Mouse (Mus musculus) megakaryocyte, embryonic 14.5 days (primary cell): Measurements from ENCODE around the gene Bub1b.

Source experiments
- FLI1 ChIP-seq: IDR thresholded peaks from 2 replicates; pipeline ENCODE4 v1.6.1; 2012; ENCODE audit warnings: low read length, inconsistent platforms, mixed read lengths
- GATA1 ChIP-seq: IDR thresholded peaks from 3 replicates; pipeline ENCODE4 v1.6.1; 2012; ENCODE audit warnings: mixed read lengths, low read length, inconsistent platforms, borderline replicate concordance

DNA sequence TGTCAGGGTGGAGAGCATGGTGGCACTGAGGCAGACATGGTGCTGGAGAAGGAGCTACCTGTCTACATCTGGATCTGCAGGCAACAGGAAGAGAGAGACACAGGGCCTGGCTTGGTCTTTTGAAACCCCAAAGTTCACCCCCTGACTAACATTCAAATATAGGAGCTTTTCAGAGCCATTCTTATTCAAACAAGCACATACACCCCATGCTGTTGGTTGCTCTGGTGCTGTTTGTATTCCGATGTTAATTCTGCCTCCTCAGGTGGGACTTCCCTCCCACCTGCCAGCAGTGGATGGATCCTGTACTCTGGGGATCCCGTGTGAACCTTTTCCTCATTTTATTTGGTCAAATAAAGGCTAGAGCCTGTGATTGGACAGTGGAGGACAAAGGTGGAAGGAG lies 22.1 kb downstream of the Bub1b start:
- TF ChIP-seq GATA1 (no peak), FLI1 (no peak)
